Mouse (Mus musculus): ENCODE data around the gene Vps35l.

- TF ChIP-seq CTCF (IDR thresholded peaks at IDR 0.05; ENCODE audit: low read depth, low read length), result no peak
- TF ChIP-seq POLR2A (IDR thresholded peaks at IDR 0.05; ENCODE audit: borderline replicate concordance, low read depth, low read length), result no peak
These were observed 41.1 kb upstream of the Vps35l start for GRCm38 (mm10) chr7:118698882-118699281.
